Mouse (Mus musculus): Measurements from ENCODE around the gene Cat. TPM values are rescaled to one million over a fixed set of nuclear protein-coding genes. Genes with fewer than 3 reads are reported as not detected.
A peak's percentile ranks its signal among the peaks of the same experiment; 100 is the strongest.

Gene Cat
- total RNA-seq, 2 experiments from 2014 or later = 404 to 406 TPM

- DNase-seq (ENCODE audit: low spot score in 2 of 2) = no peak
These were observed 6.6 kb downstream of the Cat start for GRCm38 (mm10) chr2:103478326-103478725.

- DNase-seq (ENCODE audit: low spot score in 2 of 2) = no peak
These were observed 7.5 kb downstream of the Cat start for GRCm38 (mm10) chr2:103477456-103477855.

GRCm38 (mm10) chr2:103476657-103477056, 8.3 kb downstream of the Cat start:
- no peak for DNase-seq (ENCODE audit: low spot score in 2 of 2)

- DNase-seq (ENCODE audit: low spot score in 2 of 2) = no peak
These were observed 8.8 kb downstream of the Cat start for GRCm38 (mm10) chr2:103476180-103476579.

GRCm38 (mm10) chr2:103473362-103473761, 11.6 kb downstream of the Cat start:
- no peak for DNase-seq (ENCODE audit: low spot score in 2 of 2)

GRCm38 (mm10) chr2:103466984-103467588, 17.9 kb downstream of the Cat start:
- no peak for DNase-seq (ENCODE audit: low spot score in 2 of 2)

GRCm38 (mm10) chr2:103466272-103466671, 18.7 kb downstream of the Cat start:
- no peak for DNase-seq (ENCODE audit: low spot score in 2 of 2)

- DNase-seq (ENCODE audit: low spot score in 2 of 2) = no peak
These were observed 19.5 kb downstream of the Cat start for GRCm38 (mm10) chr2:103465429-103465828.

- no peak for DNase-seq (ENCODE audit: low spot score in 2 of 2)
These were observed 20.4 kb downstream of the Cat start for GRCm38 (mm10) chr2:103464524-103464923.

GRCm38 (mm10) chr2:103462746-103463145, 22.2 kb downstream of the Cat start:
- no peak for DNase-seq (ENCODE audit: low spot score in 2 of 2)

GRCm38 (mm10) chr2:103461743-103462142, 23.2 kb downstream of the Cat start:
- DNase-seq (ENCODE audit: low spot score in 2 of 2) = no peak

- DNase-seq (ENCODE audit: low spot score in 2 of 2) = no peak
These were observed 23.8 kb downstream of the Cat start for GRCm38 (mm10) chr2:103461210-103461609.

GRCm38 (mm10) chr2:103459069-103459468, 25.9 kb downstream of the Cat start:
- DNase-seq (ENCODE audit: low spot score in 2 of 2) = no peak

- DNase-seq (ENCODE audit: low spot score in 2 of 2) = no peak
These were observed 27.3 kb downstream of the Cat start for GRCm38 (mm10) chr2:103457628-103458027.

- no peak for DNase-seq (ENCODE audit: low spot score in 2 of 2)
These were observed 27.9 kb downstream of the Cat start for GRCm38 (mm10) chr2:103457048-103457447.

GRCm38 (mm10) chr2:103456646-103457045, 28.3 kb downstream of the Cat start:
- peak; percentile 79 to 86 for DNase-seq (ENCODE audit: low spot score in 2 of 2)

GRCm38 (mm10) chr2:103455748-103456147, 29.2 kb downstream of the Cat start:
- DNase-seq (ENCODE audit: low spot score in 2 of 2) = no peak

GRCm38 (mm10) chr2:103452550-103452949, 32.4 kb downstream of the Cat start:
- no peak for DNase-seq (ENCODE audit: low spot score in 2 of 2)

- no peak for DNase-seq (ENCODE audit: low spot score in 2 of 2)
These were observed 34.7 kb downstream of the Cat start for GRCm38 (mm10) chr2:103450267-103450666.

- DNase-seq (ENCODE audit: low spot score in 2 of 2) = no peak
These were observed 35.1 kb downstream of the Cat start for GRCm38 (mm10) chr2:103449813-103450212.

- DNase-seq (ENCODE audit: low spot score in 2 of 2) = no peak
These were observed 35.9 kb downstream of the Cat start for GRCm38 (mm10) chr2:103448947-103449560.

GRCm38 (mm10) chr2:103446326-103446725, 38.6 kb downstream of the Cat start:
- DNase-seq (ENCODE audit: low spot score in 2 of 2) = no peak

- peak; percentile 26 to 43 for DNase-seq (ENCODE audit: low spot score in 2 of 2)
These were observed 39.2 kb downstream of the Cat start for GRCm38 (mm10) chr2:103445776-103446175.

Data from adrenal gland, adult 18-20 months (tissue).